Mouse (Mus musculus): ENCODE results near the gene Rras.
"Not testable (repeated sequence)": the region's sequence is repeated elsewhere in the genome, so short reads cannot be mapped to it uniquely, and the experiment has no call there.

Rras gene

GRCm38 (mm10) chr7:45012011-45012410 lies 5.8 kb upstream of the Rras start:
- Histone ChIP-seq H3K27me3 (ENCODE audit: control insufficient read depth, insufficient read depth, low read length, poor library complexity, severe bottlenecking) (no peaks in the 10 kb centered on the region), H3K36me3 (ENCODE audit: control insufficient read depth, insufficient read depth, low read length, poor library complexity, severe bottlenecking) (peaks cover 5% of the 10 kb centered on the region)
- DNase-seq (ENCODE audit: low read depth, low spot score): no peak

- peaks cover 3% of the 10 kb centered on the region; the same call in 1 of the 2 replicates for H3K36me3 ChIP-seq (ENCODE audit: control insufficient read depth, insufficient read depth, low read length, poor library complexity, severe bottlenecking)
- DNase-seq (ENCODE audit: low read depth, low spot score): no peak
- no peaks in the 10 kb centered on the region for H3K27me3 ChIP-seq (ENCODE audit: control insufficient read depth, insufficient read depth, low read length, poor library complexity, severe bottlenecking)
Measured at GRCm38 (mm10) chr7:45012824-45013223, 4.9 kb upstream of the Rras start.

- Histone ChIP-seq H3K27me3 (ENCODE audit: control insufficient read depth, insufficient read depth, low read length, poor library complexity, severe bottlenecking) (no peaks in the 10 kb centered on the region), H3K36me3 (ENCODE audit: control insufficient read depth, insufficient read depth, low read length, poor library complexity, severe bottlenecking) (peaks cover 2% of the 10 kb centered on the region; the same call in 1 of the 2 replicates)
- DNase-seq (ENCODE audit: low read depth, low spot score): no peak
Measured at GRCm38 (mm10) chr7:45013366-45014095, 4.2 kb upstream of the Rras start.

GRCm38 (mm10) chr7:45014096-45014451 lies 3.7 kb upstream of the Rras start:
- no peaks in the 10 kb centered on the region for H3K27me3 ChIP-seq (ENCODE audit: control insufficient read depth, insufficient read depth, low read length, poor library complexity, severe bottlenecking)
- H3K36me3 ChIP-seq (ENCODE audit: control insufficient read depth, insufficient read depth, low read length, poor library complexity, severe bottlenecking): peaks cover 2% of the 10 kb centered on the region; the same call in 1 of the 2 replicates
- DNase-seq (ENCODE audit: low read depth, low spot score): no peak

GRCm38 (mm10) chr7:45015344-45015956 lies 2.3 kb upstream of the Rras start:
- H3K36me3 ChIP-seq (ENCODE audit: control insufficient read depth, insufficient read depth, low read length, poor library complexity, severe bottlenecking): peaks cover 2% of the 10 kb centered on the region; the same call in 1 of the 2 replicates
- no peak for DNase-seq (ENCODE audit: low read depth, low spot score)

GRCm38 (mm10) chr7:45015957-45016612 lies 1.7 kb upstream of the Rras start, which contains the start of gene Scaf1:
TSS of gene Scaf1 (minus strand) at chr7:45016363.
- peak; percentile 99 for DNase-seq (ENCODE audit: low read depth, low spot score)
- Histone ChIP-seq H3K36me3 (ENCODE audit: control insufficient read depth, insufficient read depth, low read length, poor library complexity, severe bottlenecking) (peaks cover 2% of the 10 kb centered on the region; the same call in 1 of the 2 replicates), H3K27me3 (ENCODE audit: control insufficient read depth, insufficient read depth, low read length, poor library complexity, severe bottlenecking) (no peaks in the 10 kb centered on the region)

More at GRCm38 (mm10) chr7:45015344-45015956, 2.3 kb upstream of the Rras start:
- no peaks in the 10 kb centered on the region for H3K27me3 ChIP-seq (ENCODE audit: control insufficient read depth, insufficient read depth, low read length, poor library complexity, severe bottlenecking)

- no peak for DNase-seq (ENCODE audit: low read depth, low spot score)
- no peaks in the 10 kb centered on the region for H3K27me3 ChIP-seq (ENCODE audit: control insufficient read depth, insufficient read depth, low read length, poor library complexity, severe bottlenecking)
Measured at GRCm38 (mm10) chr7:45016761-45017160, 1.0 kb upstream of the Rras start.

GRCm38 (mm10) chr7:45019031-45019571 lies 1.3 kb downstream of the Rras start:
- H3K27me3 ChIP-seq (ENCODE audit: control insufficient read depth, insufficient read depth, low read length, poor library complexity, severe bottlenecking): no peaks in the 10 kb centered on the region
- no peak for DNase-seq (ENCODE audit: low read depth, low spot score)
- no peaks in the 10 kb centered on the region for H3K36me3 ChIP-seq (ENCODE audit: control insufficient read depth, insufficient read depth, low read length, poor library complexity, severe bottlenecking)

More at GRCm38 (mm10) chr7:45016761-45017160, 1.0 kb upstream of the Rras start:
- peaks cover 2% of the 10 kb centered on the region; the same call in 1 of the 2 replicates for H3K36me3 ChIP-seq (ENCODE audit: control insufficient read depth, insufficient read depth, low read length, poor library complexity, severe bottlenecking)

GRCm38 (mm10) chr7:45020225-45020624 lies 2.5 kb downstream of the Rras start:
- DNase-seq (ENCODE audit: low read depth, low spot score): no peak
- H3K27me3 ChIP-seq (ENCODE audit: control insufficient read depth, insufficient read depth, low read length, poor library complexity, severe bottlenecking): no peaks in the 10 kb centered on the region
- no peaks in the 10 kb centered on the region for H3K36me3 ChIP-seq (ENCODE audit: control insufficient read depth, insufficient read depth, low read length, poor library complexity, severe bottlenecking)

- peak; percentile 52 for DNase-seq (ENCODE audit: low read depth, low spot score)
- not testable (repeated sequence) for H3K27me3 ChIP-seq (ENCODE audit: control insufficient read depth, insufficient read depth, low read length, poor library complexity, severe bottlenecking); H3K36me3 ChIP-seq (ENCODE audit: control insufficient read depth, insufficient read depth, low read length, poor library complexity, severe bottlenecking)
Measured at GRCm38 (mm10) chr7:45023711-45024110, 6.0 kb downstream of the Rras start.

GRCm38 (mm10) chr7:45024281-45025248 lies 6.8 kb downstream of the Rras start:
- Histone ChIP-seq H3K27me3 (ENCODE audit: control insufficient read depth, insufficient read depth, low read length, poor library complexity, severe bottlenecking) (no peaks in the 10 kb centered on the region), H3K36me3 (ENCODE audit: control insufficient read depth, insufficient read depth, low read length, poor library complexity, severe bottlenecking) (no peaks in the 10 kb centered on the region)
- no peak for DNase-seq (ENCODE audit: low read depth, low spot score)

GRCm38 (mm10) chr7:45025601-45026220 lies 8.0 kb downstream of the Rras start:
- no peak for DNase-seq (ENCODE audit: low read depth, low spot score)

GRCm38 (mm10) chr7:45026256-45026655 lies 8.5 kb downstream of the Rras start:
- Histone ChIP-seq H3K36me3 (ENCODE audit: control insufficient read depth, insufficient read depth, low read length, poor library complexity, severe bottlenecking) (peaks cover 5% of the 10 kb centered on the region), H3K27me3 (ENCODE audit: control insufficient read depth, insufficient read depth, low read length, poor library complexity, severe bottlenecking) (no peaks in the 10 kb centered on the region)
- DNase-seq (ENCODE audit: low read depth, low spot score): no peak

More at GRCm38 (mm10) chr7:45025601-45026220, 8.0 kb downstream of the Rras start:
- no peaks in the 10 kb centered on the region for H3K36me3 ChIP-seq (ENCODE audit: control insufficient read depth, insufficient read depth, low read length, poor library complexity, severe bottlenecking)
- no peaks in the 10 kb centered on the region for H3K27me3 ChIP-seq (ENCODE audit: control insufficient read depth, insufficient read depth, low read length, poor library complexity, severe bottlenecking)

Measured in splenic B cell, adult 2 months (primary cell).